Mouse (Mus musculus) heart, embryonic 13.5 days (tissue): ENCODE data around the gene Gm13889. TPM values are rescaled to one million over a fixed set of nuclear protein-coding genes. Genes with fewer than 3 reads are reported as not detected.

Experiments used
- ATAC-seq: fragments of 200-750 bp; cut with Nextera tagmentation; 2 replicates; pipeline ENCODE4 v1.8.0; 2017; ENCODE audit warnings: moderate TSS enrichment; ENCODE audit not compliant: insufficient number of reproducible peaks, low FRiP score, low TSS enrichment; ENCODE audit errors: extremely low read depth
- H3K27ac ChIP-seq: fragments of 300-500 bp; sonication (generic); replicated peaks from 2 replicates; pipeline ENCODE4 v1.5.1; 2015; ENCODE audit warnings: moderate library complexity, mild to moderate bottlenecking, inconsistent platforms
- H3K27me3 ChIP-seq: fragments of 300-500 bp; sonication (generic); replicated peaks from 2 replicates; pipeline ENCODE4 v1.6.1; 2015; ENCODE audit warnings: mild to moderate bottlenecking, inconsistent platforms
- H3K36me3 ChIP-seq: fragments of 300-500 bp; sonication (generic); 2 replicates; pipeline ENCODE4 v1.6.1; 2015; ENCODE audit warnings: mild to moderate bottlenecking, inconsistent platforms
- H3K4me1 ChIP-seq: fragments of 300-500 bp; sonication (generic); 2 replicates; pipeline ENCODE4 v1.6.1; 2015; ENCODE audit warnings: inconsistent platforms
- H3K4me2 ChIP-seq: fragments of 300-500 bp; sonication (generic); 2 replicates; pipeline ENCODE4 v1.6.1; 2015; ENCODE audit warnings: inconsistent platforms, mild to moderate bottlenecking, moderate library complexity
- H3K4me3 ChIP-seq: fragments of 300-500 bp; sonication (generic); 2 replicates; pipeline ENCODE4 v1.5.1; 2015; ENCODE audit warnings: moderate library complexity, mild to moderate bottlenecking, inconsistent platforms
- H3K9ac ChIP-seq: fragments of 300-500 bp; sonication (generic); 2 replicates; pipeline ENCODE4 v1.6.1; 2015; ENCODE audit warnings: inconsistent platforms, mild to moderate bottlenecking, moderate library complexity
- H3K9me3 ChIP-seq: fragments of 300-500 bp; sonication (generic); 2 replicates; pipeline ENCODE4 v1.6.1; 2016; ENCODE audit warnings: inconsistent platforms
- WGBS: fragments of 180-500 bp; shearing (Covaris S2); methylation state at CpG from one replicate; pipeline ENCODE4 v1.1.7; 2015; ENCODE audit warnings: mixed read lengths; 5-methylcytosine and 5-hydroxymethylcytosine counted together
- polyA plus RNA-seq: library from polyadenylated mRNA; unstranded; fragments of >200 nt; fragmentation: Nextera tagmentation; extraction: Ambion mirVana; gene quantifications from 2 replicates; pipeline ENCODE4 v1.2.1, GENCODE M21; 2015

Gm13889 gene
- polyA plus RNA-seq, 1 experiment from 2014 or later, result 4.3 TPM

DNA sequence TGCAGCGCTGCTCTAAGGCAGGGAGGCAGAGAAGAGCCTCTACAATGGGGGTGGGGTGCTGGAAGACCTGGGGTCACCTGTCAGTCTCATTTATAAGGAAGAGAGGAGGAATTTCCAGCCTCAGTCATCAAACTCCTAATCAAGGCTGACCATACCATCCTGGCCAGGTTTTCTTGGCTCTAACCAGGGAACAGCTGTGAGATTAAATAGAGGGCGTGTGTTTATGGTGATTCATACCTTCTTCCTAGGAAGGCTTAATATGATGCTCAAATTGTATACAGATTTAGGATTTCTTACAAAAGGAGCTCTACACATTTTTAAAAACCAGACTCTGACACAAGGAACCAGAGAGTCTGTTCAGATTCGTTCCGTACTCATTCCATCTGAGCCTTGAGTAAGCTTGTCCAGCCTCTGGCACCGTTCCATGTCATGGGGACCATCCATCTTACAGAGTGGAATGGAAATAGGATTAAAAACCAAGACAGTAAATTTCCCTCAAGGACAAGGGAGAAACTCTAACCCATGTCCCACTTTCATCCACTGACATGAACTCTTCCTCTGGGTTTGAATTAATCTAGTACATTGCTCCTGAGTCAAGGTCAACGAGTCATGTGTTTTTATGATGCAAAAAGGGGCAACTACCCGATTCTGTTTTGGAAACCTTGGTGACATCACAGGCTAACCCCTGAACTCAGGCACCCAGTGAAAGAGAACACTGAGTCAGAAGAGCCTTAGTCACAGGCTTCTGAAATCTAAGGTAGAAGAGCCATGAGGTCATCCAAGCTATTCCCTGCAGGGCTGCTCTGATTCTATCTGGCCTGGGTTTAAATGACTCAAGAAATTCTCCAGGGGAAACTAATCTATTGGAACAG is 22.5 kb upstream of the Gm13889 start:
- H3K27ac ChIP-seq, result no peak overlapping the region

DNA sequence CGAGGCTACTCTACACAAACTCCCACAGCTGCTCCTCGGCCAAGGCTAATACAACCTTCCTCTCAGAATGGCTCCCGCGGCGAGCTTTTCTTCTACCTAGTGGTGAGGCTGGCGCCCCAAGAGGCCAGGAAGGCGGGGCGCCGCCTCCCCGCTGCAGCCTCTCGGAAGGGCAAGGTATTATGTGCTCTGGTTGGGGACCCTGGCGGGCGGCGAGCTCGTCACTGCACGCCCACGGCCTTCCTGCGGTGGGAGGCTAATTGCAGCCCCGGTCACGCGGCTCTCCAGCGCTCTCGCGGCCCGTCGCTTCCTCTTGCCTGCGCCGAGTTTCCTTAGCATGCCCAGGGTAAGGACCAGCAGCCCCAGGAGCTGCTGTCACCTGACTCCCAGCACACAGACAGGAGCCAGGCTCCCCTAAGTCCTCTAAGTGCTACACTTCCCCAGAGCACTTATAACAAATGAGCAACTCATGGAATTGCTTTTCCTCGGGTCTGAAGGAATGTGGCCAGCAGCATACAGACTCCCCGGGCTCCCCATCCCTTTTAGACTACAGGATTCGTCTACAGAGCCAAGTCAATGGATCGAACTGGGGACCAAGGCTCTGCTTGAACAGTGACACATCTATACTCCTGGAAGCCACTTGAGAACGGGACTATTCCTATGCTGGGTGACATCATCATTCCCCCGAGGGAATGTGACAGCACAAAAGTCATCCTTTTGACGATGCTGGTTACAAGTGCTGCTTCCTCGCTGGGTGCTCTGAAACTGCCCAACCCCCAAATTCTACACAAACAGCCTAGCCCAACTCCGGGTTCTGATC is 19.6 kb upstream of the Gm13889 start:
- peaks cover 42% of the 10 kb centered on the region for H3K27me3 ChIP-seq
- H3K9me3 ChIP-seq, result no peaks in the 10 kb centered on the region
- peaks cover 31% of the 10 kb centered on the region for H3K36me3 ChIP-seq
- H3K4me3 ChIP-seq, result peak overlapping the region; percentile 53
- H3K9ac ChIP-seq, result peak overlapping the region; percentile 73
- ATAC-seq, result peak; percentile 28; the same call in 1 of the 2 replicates
- H3K4me1 ChIP-seq, result peaks cover 25% of the 10 kb centered on the region
- H3K27ac ChIP-seq, result peak overlapping the region; percentile 51
- H3K4me2 ChIP-seq, result peak overlapping the region; percentile 85
- 2% methylated on average over 37 of the region's 37 CpGs for WGBS

More for the DNA sequence above, 22.5 kb upstream of the Gm13889 start:
- Histone ChIP-seq H3K4me3 (no peak overlapping the region), H3K9ac (no peak overlapping the region), H3K4me1 (peaks cover 25% of the 10 kb centered on the region), H3K27me3 (peaks cover 13% of the 10 kb centered on the region), H3K9me3 (no peaks in the 10 kb centered on the region), H3K36me3 (peaks cover 59% of the 10 kb centered on the region), H3K4me2 (no peak overlapping the region)
- 84% methylated on average over 7 of the region's 7 CpGs for WGBS
- ATAC-seq, result no peak

DNA sequence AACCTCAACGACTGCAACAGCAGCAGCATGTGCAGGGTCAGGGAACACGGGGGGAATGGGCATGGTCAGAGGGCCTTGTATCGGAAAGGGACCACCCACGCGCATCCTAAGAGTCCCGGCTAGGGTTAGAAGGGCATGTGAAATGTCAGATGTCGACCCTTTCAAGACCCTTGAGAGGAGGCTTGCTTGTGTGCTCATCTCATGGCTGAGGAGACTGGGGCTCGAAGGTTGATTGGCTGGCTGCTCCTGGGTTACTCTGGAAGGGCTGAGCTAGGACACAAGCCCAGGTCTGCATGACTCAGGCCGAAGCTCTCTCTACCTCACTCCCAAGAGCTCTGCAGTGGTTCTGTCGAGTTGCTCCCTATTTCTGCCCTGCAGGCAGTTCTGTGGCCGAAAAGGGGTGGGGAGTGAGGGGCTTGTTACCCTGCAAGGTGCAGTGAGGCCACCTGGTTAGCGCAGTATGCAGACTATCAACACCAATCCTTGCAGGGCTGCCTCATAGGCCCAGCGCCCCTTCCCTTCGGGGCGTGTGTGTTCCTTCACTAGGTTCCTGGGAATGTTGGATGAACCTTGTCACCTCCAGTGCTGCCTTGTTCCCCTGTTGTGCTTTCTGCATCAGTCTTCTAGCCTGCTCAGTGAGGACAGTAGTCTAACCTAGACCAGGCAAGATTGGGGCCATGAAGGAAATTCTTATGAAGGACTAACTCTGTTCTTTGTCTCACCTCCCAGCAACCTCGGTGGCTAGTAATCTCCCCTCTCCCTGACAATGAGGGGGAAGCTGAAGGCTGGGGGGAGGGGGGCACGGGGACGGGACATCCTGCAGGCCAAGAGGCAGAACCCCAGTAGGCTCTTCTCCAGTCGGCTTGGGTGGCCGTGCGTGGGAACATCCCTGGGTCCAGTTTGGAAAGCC is 18.8 kb upstream of the Gm13889 start:
- Histone ChIP-seq H3K4me1 (peaks cover 25% of the 10 kb centered on the region), H3K9me3 (no peaks in the 10 kb centered on the region), H3K4me3 (peak overlapping the region; percentile 53), H3K36me3 (peaks cover 23% of the 10 kb centered on the region), H3K27me3 (peaks cover 43% of the 10 kb centered on the region), H3K9ac (peak overlapping the region; percentile 73), H3K27ac (peak overlapping the region; percentile 51; the same call in 1 of the 2 replicates), H3K4me2 (peak overlapping the region; percentile 85)
- WGBS, result 23% methylated on average over 21 of the region's 21 CpGs
- no peak for ATAC-seq

DNA sequence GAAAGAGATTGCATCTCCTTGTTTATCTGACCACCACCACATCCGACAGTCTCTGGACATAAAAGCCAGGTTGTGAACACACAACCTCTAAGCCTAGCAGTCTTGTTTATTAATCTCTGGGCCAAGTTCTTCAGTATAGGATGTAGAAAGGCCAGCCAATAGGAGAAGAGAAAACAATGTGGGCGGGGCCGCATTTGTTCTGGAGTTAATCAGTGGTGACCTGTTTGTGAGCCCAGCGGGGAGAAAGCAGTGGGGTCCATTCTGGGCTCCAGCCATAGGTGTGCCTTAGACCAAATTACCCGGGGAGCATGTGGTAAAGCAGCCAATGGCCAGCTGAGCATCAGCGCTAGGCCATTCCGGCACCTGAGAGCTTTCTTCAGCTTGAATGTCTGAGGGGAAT is 18.0 kb upstream of the Gm13889 start:
- 46% methylated on average over 7 of the region's 7 CpGs for WGBS
- ATAC-seq, result no peak
- no peak overlapping the region for H3K9ac ChIP-seq
- H3K4me3 ChIP-seq, result no peak overlapping the region
- peaks cover 25% of the 10 kb centered on the region for H3K4me1 ChIP-seq
- no peak overlapping the region for H3K27ac ChIP-seq
- H3K36me3 ChIP-seq, result peaks cover 15% of the 10 kb centered on the region
- no peaks in the 10 kb centered on the region for H3K9me3 ChIP-seq
- H3K27me3 ChIP-seq, result peaks cover 43% of the 10 kb centered on the region
- no peak overlapping the region for H3K4me2 ChIP-seq

DNA sequence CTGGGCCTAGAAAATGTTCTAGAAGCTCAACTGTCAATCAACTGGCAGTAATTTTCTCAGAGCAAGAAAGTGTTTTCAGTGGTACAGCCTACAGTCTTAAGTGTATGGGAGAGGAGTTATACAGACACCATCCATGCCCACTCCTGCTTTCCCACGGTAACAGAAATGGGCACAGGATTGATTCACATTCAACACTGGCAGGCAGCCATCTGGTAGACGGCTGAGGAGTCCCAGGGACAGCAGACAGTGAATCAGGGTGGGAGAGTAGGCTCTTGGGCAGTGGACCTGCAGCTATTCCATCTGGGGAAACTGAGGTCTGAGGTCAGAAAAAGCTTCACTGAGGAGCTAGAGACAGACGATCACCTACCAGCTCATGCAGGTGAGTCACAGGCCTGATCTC is 14.6 kb upstream of the Gm13889 start:
- no peak overlapping the region for H3K4me2 ChIP-seq
- H3K9ac ChIP-seq, result no peak overlapping the region
- H3K4me1 ChIP-seq, result peaks cover 14% of the 10 kb centered on the region
- WGBS, result 64% methylated on average over 3 of the region's 3 CpGs
- peaks cover 43% of the 10 kb centered on the region for H3K27me3 ChIP-seq
- H3K36me3 ChIP-seq, result no peaks in the 10 kb centered on the region
- ATAC-seq, result no peak
- H3K4me3 ChIP-seq, result no peak overlapping the region
- no peaks in the 10 kb centered on the region for H3K9me3 ChIP-seq
- no peak overlapping the region for H3K27ac ChIP-seq

DNA sequence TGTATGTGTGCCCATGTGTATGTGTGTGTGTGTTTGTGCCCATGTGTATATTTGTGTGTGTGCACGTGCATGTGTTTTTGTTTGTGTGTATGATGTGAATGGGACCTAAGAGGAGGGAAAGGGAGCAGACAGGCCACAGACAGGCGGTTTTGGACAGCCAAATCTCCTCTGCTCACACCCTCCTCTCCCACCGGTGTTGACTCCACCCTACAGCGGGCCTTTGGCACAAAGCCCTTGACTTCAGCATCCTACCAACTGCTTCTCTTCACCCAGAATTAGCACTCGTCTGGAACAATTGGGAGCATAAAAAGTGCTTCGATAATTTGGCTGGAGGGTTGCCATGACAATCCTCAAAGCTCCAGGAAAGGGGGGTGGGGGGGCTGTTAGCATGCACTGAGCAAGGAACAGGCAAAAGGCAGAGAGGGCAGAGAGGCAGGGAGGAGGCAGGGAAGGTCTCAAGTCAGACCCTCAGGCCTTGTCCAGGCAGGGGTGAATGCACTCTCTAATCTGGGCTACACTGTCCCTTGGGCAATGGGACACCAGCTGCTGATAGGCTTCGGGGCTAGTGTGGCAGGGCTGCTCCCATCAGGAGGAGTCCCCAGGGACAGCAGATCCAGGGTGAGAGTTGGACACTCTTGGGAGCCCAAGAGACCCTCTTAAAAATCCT is 7.6 kb upstream of the Gm13889 start:
- no peaks in the 10 kb centered on the region for H3K4me1 ChIP-seq
- no peak overlapping the region for H3K4me3 ChIP-seq
- H3K9me3 ChIP-seq, result no peaks in the 10 kb centered on the region
- H3K27me3 ChIP-seq, result peaks cover 28% of the 10 kb centered on the region; the same call in 1 of the 2 replicates
- H3K27ac ChIP-seq, result no peak overlapping the region
- ATAC-seq, result no peak
- 53% methylated on average over 7 of the region's 7 CpGs for WGBS
- no peak overlapping the region for H3K9ac ChIP-seq
- H3K36me3 ChIP-seq, result no peaks in the 10 kb centered on the region
- H3K4me2 ChIP-seq, result no peak overlapping the region

DNA sequence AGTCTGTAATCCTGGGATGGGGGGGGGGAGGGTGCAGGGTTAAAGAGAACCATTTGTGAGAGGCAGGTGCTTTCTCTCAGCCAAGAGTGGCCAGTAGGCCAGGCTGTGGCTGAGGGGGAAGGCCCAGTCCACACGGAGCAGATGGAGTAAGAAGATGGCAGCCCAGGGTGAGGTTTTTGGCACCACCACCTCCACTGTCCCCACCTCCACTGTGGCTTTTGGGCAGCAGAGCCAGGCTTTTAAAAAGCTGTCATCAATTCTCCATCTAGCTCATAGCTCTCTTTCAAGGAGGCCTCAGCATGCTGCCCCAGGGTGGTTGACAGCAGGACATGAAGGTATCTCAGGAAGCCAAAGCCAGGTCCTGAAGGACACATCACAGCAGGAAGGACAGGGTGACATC is 6.8 kb upstream of the Gm13889 start:
- Histone ChIP-seq H3K36me3 (no peaks in the 10 kb centered on the region), H3K27ac (no peak overlapping the region), H3K4me1 (no peaks in the 10 kb centered on the region), H3K4me3 (no peak overlapping the region), H3K9me3 (no peaks in the 10 kb centered on the region), H3K9ac (no peak overlapping the region), H3K27me3 (peaks cover 35% of the 10 kb centered on the region; the same call in 1 of the 2 replicates), H3K4me2 (no peak overlapping the region)
- no peak for ATAC-seq
- 81% methylated on average over 1 of the region's 1 CpGs for WGBS

DNA sequence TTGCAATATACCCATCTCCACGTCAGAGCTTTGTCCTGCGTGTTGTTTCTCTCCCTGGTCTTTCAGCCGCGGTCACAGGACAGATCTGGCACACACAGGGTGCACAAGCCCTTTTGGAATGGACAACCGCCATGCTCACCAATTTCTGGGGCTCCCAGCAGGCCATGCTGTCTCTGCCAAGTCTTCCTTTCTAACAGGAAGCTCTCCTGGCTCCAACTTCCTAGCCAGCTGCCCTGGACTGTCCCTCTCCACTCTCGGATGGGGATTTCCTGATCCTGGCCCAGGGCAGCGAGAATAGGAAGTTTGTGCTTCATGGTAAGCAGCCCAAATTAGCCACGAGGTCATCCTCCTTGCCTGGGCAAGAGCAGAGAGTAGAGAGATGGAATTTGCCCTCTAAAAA is 4.7 kb upstream of the Gm13889 start:
- H3K27me3 ChIP-seq, result peaks cover 54% of the 10 kb centered on the region
- H3K27ac ChIP-seq, result no peak overlapping the region
- no peak for ATAC-seq
- H3K4me2 ChIP-seq, result no peak overlapping the region
- H3K36me3 ChIP-seq, result no peaks in the 10 kb centered on the region
- H3K4me3 ChIP-seq, result no peak overlapping the region
- H3K9me3 ChIP-seq, result no peaks in the 10 kb centered on the region
- no peak overlapping the region for H3K9ac ChIP-seq
- H3K4me1 ChIP-seq, result 0 out of 2 replicates have a peak, but pooled peaks cover under 1% of the 10 kb centered on the region
- WGBS, result 58% methylated on average over 8 of the region's 8 CpGs

DNA sequence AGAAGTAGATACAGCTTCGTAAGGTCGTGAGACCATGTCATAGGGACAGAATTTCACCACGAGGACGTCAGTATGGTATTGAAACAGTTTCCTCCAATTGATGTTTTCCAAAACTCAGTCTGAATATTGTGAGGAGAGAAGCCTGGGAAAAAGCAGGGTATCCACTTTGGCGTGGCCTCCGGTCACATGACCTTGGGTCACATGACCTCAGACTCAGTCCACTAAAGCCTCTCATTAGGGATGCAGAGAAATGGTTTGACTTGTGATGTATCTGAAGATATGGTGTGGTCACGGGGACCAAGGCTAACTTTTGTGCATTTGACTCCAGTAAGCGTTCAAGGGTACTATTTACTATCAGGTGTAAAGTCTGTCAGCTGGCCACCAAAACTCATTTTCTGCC is 2.3 kb upstream of the Gm13889 start:
- Histone ChIP-seq H3K4me1 (peaks cover 25% of the 10 kb centered on the region), H3K36me3 (no peaks in the 10 kb centered on the region), H3K9ac (no peak overlapping the region), H3K27me3 (peaks cover 61% of the 10 kb centered on the region), H3K4me3 (no peak overlapping the region), H3K9me3 (no peaks in the 10 kb centered on the region), H3K4me2 (no peak overlapping the region), H3K27ac (no peak overlapping the region)
- 69% methylated on average over 8 of the region's 8 CpGs for WGBS
- no peak for ATAC-seq

DNA sequence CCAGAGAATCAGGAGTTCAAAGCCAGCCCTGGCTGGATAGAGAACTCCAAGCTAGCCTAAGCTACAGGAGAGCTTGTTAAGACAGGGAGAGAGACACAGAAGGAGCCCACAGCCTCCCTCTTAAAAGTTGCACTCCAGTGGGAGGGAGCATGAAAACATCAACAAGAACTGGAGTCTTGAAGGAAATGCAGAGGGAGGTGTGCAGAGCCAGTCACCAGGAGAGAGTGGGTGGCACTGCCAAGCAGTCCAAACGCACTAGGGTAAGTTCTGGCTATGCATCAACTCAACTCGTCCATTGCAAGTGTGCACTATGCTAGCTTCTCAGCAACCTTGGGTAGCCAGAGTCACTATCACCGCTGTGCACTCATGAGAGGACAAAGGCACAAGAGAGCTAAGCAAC is 1.2 kb upstream of the Gm13889 start:
- H3K4me2 ChIP-seq, result no peak overlapping the region
- H3K36me3 ChIP-seq, result no peaks in the 10 kb centered on the region
- no peak overlapping the region for H3K27ac ChIP-seq
- no peak overlapping the region for H3K9ac ChIP-seq
- no peaks in the 10 kb centered on the region for H3K9me3 ChIP-seq
- 58% methylated on average over 3 of the region's 3 CpGs for WGBS
- peaks cover 27% of the 10 kb centered on the region for H3K4me1 ChIP-seq
- H3K4me3 ChIP-seq, result no peak overlapping the region
- ATAC-seq, result no peak
- peaks cover 72% of the 10 kb centered on the region for H3K27me3 ChIP-seq
